ENCODE assay signal across 9 mouse cellular contexts in the genomic region with DNA sequence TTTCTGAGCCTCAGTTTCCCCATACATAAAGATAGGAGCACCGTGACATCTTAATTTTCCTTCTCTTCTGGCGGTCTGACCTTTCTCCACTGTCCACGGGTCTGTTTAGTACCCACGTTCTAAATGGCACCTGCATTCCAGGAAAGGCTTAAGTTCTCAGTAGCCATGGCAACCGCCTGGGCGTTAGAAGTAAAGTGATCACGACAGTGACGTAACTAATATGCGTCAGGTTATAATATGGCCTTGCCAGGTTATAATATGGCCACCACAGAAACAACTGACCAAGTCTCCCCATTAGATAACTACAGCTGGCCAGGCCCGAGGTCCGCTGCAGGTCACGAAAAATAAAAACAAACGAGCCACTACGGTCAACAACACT. TPM values are rescaled to one million over a fixed set of nuclear protein-coding genes. Genes with fewer than 3 reads are reported as not detected.
A peak's percentile ranks its signal among the peaks of the same experiment; 100 is the strongest.
DNase-seq lines count a peak whose midpoint lies in the region; ATAC-seq and TF ChIP-seq lines count a peak whose summit lies in the region.
"Had no signal": no experiment of that assay in that cellular context is flagged by ENCODE, and none has a peak within 500 bp of the region (broad histone marks: within the 10 kb centered on the region; RNA-seq: fewer than 3 reads in every experiment).

No protein-coding gene starts in this region.

- no peak for TF ChIP-seq CTCF in MEL (IDR thresholded peaks at IDR 0.05 in 2 of 3, conservative IDR thresholded peaks at IDR 0.05 in 1 of 3; ENCODE audit: control insufficient read depth in 1 of 3, insufficient read depth in 1 of 3, low read depth in 2 of 3, low read length in 3 of 3, poor library complexity in 1 of 3, severe bottlenecking in 1 of 3)

- no peaks in the 10 kb centered on the region for H3K27me3 ChIP-seq in heart, embryonic 15.5 days
- H3K27me3 ChIP-seq in MEL (ENCODE audit: control insufficient read depth in 1 of 2, insufficient read depth in 2 of 2, low read length in 2 of 2) = no peaks in the 10 kb centered on the region
- H3K27me3 ChIP-seq: Patski had no signal

- H3K27ac ChIP-seq in heart, embryonic 15.5 days = peak overlapping the region; percentile 46; the same call in 1 of the 2 replicates
- peak overlapping the region; percentile 36 for H3K27ac ChIP-seq in MEL (ENCODE audit: control insufficient read depth, low read depth, low read length)

- H3K36me3 ChIP-seq in heart, embryonic 15.5 days = no peaks in the 10 kb centered on the region
- H3K36me3 ChIP-seq in MEL (ENCODE audit: control insufficient read depth in 1 of 2, insufficient read depth in 2 of 2, low read length in 2 of 2) = peaks cover 0 to 11% of the 10 kb centered on the region in 2 experiments; a peak in 2 of 4 replicates

- H3K4me2 ChIP-seq in heart, embryonic 15.5 days = peak overlapping the region; percentile 53

- no peak for TF ChIP-seq RAD21 in MEL (IDR thresholded peaks at IDR 0.05; ENCODE audit: low read depth, low read length)

- H3K4me3 ChIP-seq in heart, embryonic 15.5 days = peak overlapping the region; percentile 85
- H3K4me3 ChIP-seq in MEL (ENCODE audit: control insufficient read depth in 1 of 2, insufficient read depth in 1 of 2, low read depth in 2 of 2, low read length in 2 of 2) = peak overlapping the region; percentile 88 to 93

- H3K9me3 ChIP-seq in heart, embryonic 15.5 days (replicated peaks) = no peaks in the 10 kb centered on the region
- no peaks in the 10 kb centered on the region for H3K9me3 ChIP-seq in MEL (replicated peaks; ENCODE audit: insufficient read depth, low read length)

- no peaks in the 10 kb centered on the region; the same call in 1 of the 2 replicates for H3K79me2 ChIP-seq in MEL (ENCODE audit: control insufficient read depth, insufficient read depth, low read length, poor library complexity)

- peaks cover 18% of the 10 kb centered on the region for H3K4me1 ChIP-seq in heart, embryonic 15.5 days (replicated peaks)
- H3K4me1 ChIP-seq in MEL (ENCODE audit: control insufficient read depth in 1 of 2, insufficient read depth in 2 of 2, low read length in 2 of 2) = peaks cover 0 to 15% of the 10 kb centered on the region in 2 experiments; a peak in 3 of 4 replicates

- no peak; the same call in 1 of the 2 replicates for ATAC-seq in heart, embryonic 15.5 days (replicated peaks; ENCODE audit: insufficient number of reproducible peaks, insufficient read depth, low FRiP score, low read depth)
- peak; percentile 59 to 67 for ATAC-seq in hematopoietic stem cell, adult 5-6 weeks (replicated peaks in 1 of 2; ENCODE audit: insufficient read depth in 1 of 2, low FRiP score in 2 of 2, low TSS enrichment in 1 of 2, low read depth in 1 of 2, poor library complexity in 2 of 2, severe bottlenecking in 2 of 2)
- peak; percentile 41 for ATAC-seq in megakaryocyte-erythroid progenitor cell, adult 5-6 weeks (replicated peaks; ENCODE audit: low FRiP score, low TSS enrichment, poor library complexity, severe bottlenecking)

- 0 out of 2 replicates have a peak overlapping the region, but pooled peaks have one; percentile 33 for H3K9ac ChIP-seq in heart, embryonic 15.5 days
- H3K9ac ChIP-seq in MEL (ENCODE audit: control insufficient read depth, low read depth, low read length, poor library complexity, severe bottlenecking) = peak overlapping the region; percentile 57

- no peak for DNase-seq in heart, postnatal 4 days
- DNase-seq in MEL (ENCODE audit: low read depth, low spot score) = no peak
- no peak for DNase-seq in urinary bladder, postnatal 36 days (ENCODE audit: low spot score in 2 of 2)
- DNase-seq in kidney, postnatal 10 days = no peak
- no peak for DNase-seq in adrenal gland, adult 2 months

- TF ChIP-seq POLR2A in MEL (IDR thresholded peaks at IDR 0.05; ENCODE audit: control insufficient read depth in 1 of 2, insufficient read depth in 1 of 2, low read depth in 1 of 2, low read length in 2 of 2, poor library complexity in 1 of 2) = no peak

- no peak for TF ChIP-seq EP300 in MEL (IDR thresholded peaks at IDR 0.05; ENCODE audit: low read depth in 1 of 2, low read length in 2 of 2)

- whole genome bisulfite sequencing in heart, embryonic 15.5 days = 11% methylated on average over 14 of the region's 14 CpGs

TF ChIP-seq in MEL, 35 proteins besides CTCF, POLR2A, EP300 and RAD21:
- TF ChIP-seq ELF1 (IDR thresholded peaks at IDR 0.05; ENCODE audit: low read depth, low read length) = no peak
- no peak for TF ChIP-seq BHLHE40 (IDR thresholded peaks at IDR 0.05; ENCODE audit: borderline replicate concordance, low read depth, low read length)
- no peak for TF ChIP-seq ETS1 (IDR thresholded peaks at IDR 0.05; ENCODE audit: low read depth, low read length)
- TF ChIP-seq USF1 (IDR thresholded peaks at IDR 0.05; ENCODE audit: low read depth, low read length) = no peak
- no peak for TF ChIP-seq ZMIZ1 (IDR thresholded peaks at IDR 0.05; ENCODE audit: low read depth, low read length)
- no peak for TF ChIP-seq TBP (IDR thresholded peaks at IDR 0.05; ENCODE audit: low read depth, low read length)
- TF ChIP-seq JUND (IDR thresholded peaks at IDR 0.05; ENCODE audit: low read depth, low read length) = no peak
- no peak for TF ChIP-seq MAX (IDR thresholded peaks at IDR 0.05; ENCODE audit: low read length)
- TF ChIP-seq ZC3H11A (IDR thresholded peaks at IDR 0.05; ENCODE audit: low read depth, low read length) = no peak
- TF ChIP-seq SMC3 (IDR thresholded peaks at IDR 0.05; ENCODE audit: low read depth, low read length) = no peak
- no peak for TF ChIP-seq CHD1 (IDR thresholded peaks at IDR 0.05; ENCODE audit: low read depth, low read length)
- TF ChIP-seq HCFC1 (IDR thresholded peaks at IDR 0.05; ENCODE audit: low read depth, low read length) = no peak
- TF ChIP-seq MAFK (IDR thresholded peaks at IDR 0.05; ENCODE audit: borderline replicate concordance, low read depth, low read length) = no peak
- no peak for TF ChIP-seq GABPA (IDR thresholded peaks at IDR 0.05; ENCODE audit: low read depth, low read length)
- no peak for TF ChIP-seq ZKSCAN1 (IDR thresholded peaks at IDR 0.05; ENCODE audit: low read depth, low read length)
- no peak; the same call in 1 of the 2 replicates for TF ChIP-seq MXI1 (IDR thresholded peaks at IDR 0.05; ENCODE audit: low read depth, low read length)
- TF ChIP-seq MEF2A (IDR thresholded peaks at IDR 0.05; ENCODE audit: extremely low read depth, insufficient replicate concordance, low read depth, low read length, poor library complexity, severe bottlenecking) = no peak
- no peak for TF ChIP-seq KAT2A (conservative IDR thresholded peaks at IDR 0.05; ENCODE audit: low read depth, low read length)

RNA-seq across cellular contexts. Expression of a gene that starts 4.7 kb away (rescaled TPM):
- 48.9 and 63.0 TPM in 2 replicates for polyA plus RNA-seq in heart, embryonic 15.5 days (2015; fragmentation: Nextera tagmentation; extraction: Ambion mirVana)
- 10 to 100 TPM; 40.5 to 42.1 TPM for total RNA-seq in heart, postnatal 4 days (2021)
- total RNA-seq in MEL (2012; rRNA removed) = 24.3 and 27.3 TPM in 2 replicates
- polyA plus RNA-seq in MEL (2012; ENCODE audit: insufficient read depth in 1 of 2, insufficient read length in 2 of 2, low read depth in 1 of 2, low replicate concordance in 2 of 2, missing spikeins in 1 of 2) = 10 to 100 TPM in 1 of 2 experiments, not detected in 1; 49.8 TPM
- 15.4 and 17.9 TPM in 2 replicates for total RNA-seq in hematopoietic stem cell, adult 5-6 weeks (2017)
- total RNA-seq in megakaryocyte-erythroid progenitor cell, adult 5-6 weeks (2014; fragmentation: Nextera tagmentation) = 27.0 and 57.4 TPM in 2 replicates
- 8.8 and 15.2 TPM in 2 replicates for total RNA-seq in megakaryocyte-erythroid progenitor cell, adult 5-6 weeks (2017)
- 10 to 100 TPM; 80.3 to 82.6 TPM for total RNA-seq in adrenal gland, adult 2 months (2021)
- polyA plus RNA-seq in adrenal gland, adult 2 months (2012; rRNA removed) = 180 and 181 TPM in 2 replicates

RNA-seq across cellular contexts. Expression of a gene that starts 32.1 kb away (rescaled TPM):
- polyA plus RNA-seq in heart, embryonic 15.5 days (2015; fragmentation: Nextera tagmentation; extraction: Ambion mirVana) = 0.13 TPM in 1 of 2 replicates, not detected in the other
- total RNA-seq in heart, postnatal 4 days (2021) = not detected
- total RNA-seq in MEL (2012; rRNA removed) = not detected in 2 replicates
- not detected for polyA plus RNA-seq in MEL (2012; ENCODE audit: insufficient read depth in 1 of 2, insufficient read length in 2 of 2, low read depth in 1 of 2, low replicate concordance in 2 of 2, missing spikeins in 1 of 2)
- not detected in 2 replicates for total RNA-seq in hematopoietic stem cell, adult 5-6 weeks (2017)
- total RNA-seq in megakaryocyte-erythroid progenitor cell, adult 5-6 weeks (2014; fragmentation: Nextera tagmentation) = not detected in 2 replicates
- not detected in 2 replicates for total RNA-seq in megakaryocyte-erythroid progenitor cell, adult 5-6 weeks (2017)
- total RNA-seq in adrenal gland, adult 2 months (2021) = under 1 TPM; 0.69 to 0.86 TPM
- polyA plus RNA-seq in adrenal gland, adult 2 months (2012; rRNA removed) = 7.6 and 10.5 TPM in 2 replicates

RNA-seq across cellular contexts. Expression of a gene that starts 59.4 kb away (rescaled TPM):
- polyA plus RNA-seq in heart, embryonic 15.5 days (2015; fragmentation: Nextera tagmentation; extraction: Ambion mirVana) = 36.5 and 55.2 TPM in 2 replicates
- total RNA-seq in heart, postnatal 4 days (2021) = 10 to 100 TPM; 33.1 to 34.7 TPM
- 0.23 and 0.50 TPM in 2 replicates for total RNA-seq in MEL (2012; rRNA removed)
- polyA plus RNA-seq in MEL (2012; ENCODE audit: insufficient read depth in 1 of 2, insufficient read length in 2 of 2, low read depth in 1 of 2, low replicate concordance in 2 of 2, missing spikeins in 1 of 2) = under 1 TPM in 1 of 2 experiments, not detected in 1; 0.25 TPM
- total RNA-seq in hematopoietic stem cell, adult 5-6 weeks (2017) = 15.6 and 31.5 TPM in 2 replicates
- total RNA-seq in megakaryocyte-erythroid progenitor cell, adult 5-6 weeks (2014; fragmentation: Nextera tagmentation) = 7.1 TPM in 1 of 2 replicates, not detected in the other
- 0.52 and 9.1 TPM in 2 replicates for total RNA-seq in megakaryocyte-erythroid progenitor cell, adult 5-6 weeks (2017)
- 10 to 100 TPM in 1 of 2 experiments, 1 to 10 TPM in 1; 9.2 to 15.8 TPM for total RNA-seq in adrenal gland, adult 2 months (2021)
- polyA plus RNA-seq in adrenal gland, adult 2 months (2012; rRNA removed) = 15.7 and 23.4 TPM in 2 replicates
